Mouse (Mus musculus) cerebellum, adult 11 months (tissue): ENCODE results near the gene Nup210l.
"Not testable (repeated sequence)": the region's sequence is repeated elsewhere in the genome, so short reads cannot be mapped to it uniquely, and the experiment has no call there.

Experiments used
- DNase-seq: peaks from one replicate; pipeline ENCODE4 v3.0.0; 2022

Gene Nup210l

DNA sequence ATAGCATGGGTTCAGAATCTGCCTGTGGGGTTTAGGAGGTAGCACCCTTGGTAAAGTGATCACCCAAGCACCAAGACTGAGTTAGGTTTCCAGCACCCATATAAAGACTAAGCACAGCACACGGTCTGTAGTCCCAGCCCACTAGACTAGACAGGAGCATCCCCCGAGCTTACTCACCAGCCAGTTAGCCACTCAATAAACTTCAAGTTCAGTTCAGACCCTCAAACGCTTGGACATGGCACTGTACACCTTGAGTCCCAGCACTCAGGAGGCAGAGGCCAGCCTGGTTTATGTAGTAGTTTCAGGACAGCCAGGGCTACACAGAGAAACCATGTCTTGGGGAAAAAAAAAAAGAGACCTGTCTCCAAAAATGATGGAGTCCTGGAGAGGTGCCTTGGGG, 2.9 kb upstream of the Nup210l start:
- DNase-seq, result no peak

DNA sequence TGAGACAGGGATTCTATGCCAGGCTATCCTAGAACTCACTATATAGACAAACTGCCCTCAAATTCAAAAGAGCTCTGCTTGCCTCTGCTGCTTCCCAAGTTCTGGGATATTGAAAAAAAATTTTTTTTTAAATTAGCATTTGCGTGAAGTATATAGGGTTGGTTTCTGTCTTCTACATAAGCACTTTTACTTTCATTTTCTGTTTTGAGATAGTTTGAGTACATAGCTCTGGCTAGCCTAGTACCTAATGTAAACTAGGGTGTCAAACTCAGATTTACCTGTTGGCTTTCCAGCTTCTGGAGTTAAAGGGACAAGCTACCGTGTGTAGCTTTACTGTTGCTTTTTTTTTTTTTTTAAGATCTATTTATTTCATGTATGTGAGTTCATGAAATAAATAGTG, 2.3 kb upstream of the Nup210l start:
- DNase-seq, result no peak

- DNase-seq, result no peak
These were observed 1.7 kb upstream of the Nup210l start for GRCm38 (mm10) chr3:90102239-90102638.

DNA sequence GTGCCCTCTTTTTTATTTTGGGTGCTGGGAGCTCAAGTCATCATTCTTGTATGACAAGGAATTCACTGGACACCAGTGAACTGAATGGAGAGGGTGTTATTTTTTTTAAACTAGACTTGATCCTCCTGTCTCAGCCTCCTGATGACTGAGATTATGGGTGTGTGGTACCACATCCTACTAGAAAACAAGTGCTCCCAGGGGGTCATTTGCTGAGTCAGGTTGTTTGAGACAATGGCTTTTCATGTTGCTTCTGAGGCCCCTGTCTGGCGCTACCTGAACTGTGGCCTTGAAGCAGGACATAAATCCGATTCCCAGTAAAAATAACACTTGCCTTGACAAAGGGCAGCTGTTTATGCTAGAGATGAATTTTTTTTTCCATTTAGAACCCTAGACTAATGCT, 756 bp upstream of the Nup210l start:
- DNase-seq, result no peak

DNA sequence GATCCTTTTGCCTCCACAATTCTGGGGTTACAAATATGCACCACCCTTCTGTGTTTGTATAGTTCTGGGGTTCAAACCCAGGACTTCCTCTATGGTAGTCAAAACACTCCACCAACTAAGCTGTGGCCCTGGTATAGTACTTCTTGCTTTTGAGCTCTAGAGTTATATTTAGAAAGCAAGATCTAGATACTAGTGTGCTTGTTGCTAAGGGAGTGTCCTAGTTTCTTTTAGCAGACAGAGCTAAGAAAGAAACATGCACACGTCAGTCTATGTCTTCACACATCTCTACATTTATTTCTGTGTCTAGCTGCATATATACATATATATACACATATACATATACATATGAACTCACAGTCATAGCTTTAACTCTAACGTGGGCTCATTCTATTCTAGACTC, 7.8 kb downstream of the Nup210l start:
- no peak for DNase-seq

DNA sequence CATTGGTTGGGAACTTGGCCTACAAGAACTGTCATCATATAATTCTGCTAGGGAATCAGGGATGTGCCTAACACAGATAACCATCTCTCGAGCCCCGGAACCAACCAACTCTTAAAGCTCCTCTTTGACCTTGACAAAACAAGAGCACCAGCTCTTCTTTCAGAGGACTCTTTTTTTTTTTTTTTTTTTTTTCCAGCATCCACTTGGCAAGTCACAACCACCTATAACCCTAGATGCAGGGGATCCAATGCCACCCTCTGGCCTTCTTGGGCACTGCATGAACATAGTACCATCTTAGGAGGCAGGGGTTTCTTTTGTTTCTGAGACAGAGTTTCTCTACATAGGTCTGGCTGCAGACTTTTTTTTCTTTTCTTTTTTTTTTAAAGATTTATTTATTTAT, 10.4 kb downstream of the Nup210l start:
- no peak for DNase-seq

- DNase-seq, result no peak
These were observed 11.6 kb downstream of the Nup210l start for GRCm38 (mm10) chr3:90115526-90115925.

DNA sequence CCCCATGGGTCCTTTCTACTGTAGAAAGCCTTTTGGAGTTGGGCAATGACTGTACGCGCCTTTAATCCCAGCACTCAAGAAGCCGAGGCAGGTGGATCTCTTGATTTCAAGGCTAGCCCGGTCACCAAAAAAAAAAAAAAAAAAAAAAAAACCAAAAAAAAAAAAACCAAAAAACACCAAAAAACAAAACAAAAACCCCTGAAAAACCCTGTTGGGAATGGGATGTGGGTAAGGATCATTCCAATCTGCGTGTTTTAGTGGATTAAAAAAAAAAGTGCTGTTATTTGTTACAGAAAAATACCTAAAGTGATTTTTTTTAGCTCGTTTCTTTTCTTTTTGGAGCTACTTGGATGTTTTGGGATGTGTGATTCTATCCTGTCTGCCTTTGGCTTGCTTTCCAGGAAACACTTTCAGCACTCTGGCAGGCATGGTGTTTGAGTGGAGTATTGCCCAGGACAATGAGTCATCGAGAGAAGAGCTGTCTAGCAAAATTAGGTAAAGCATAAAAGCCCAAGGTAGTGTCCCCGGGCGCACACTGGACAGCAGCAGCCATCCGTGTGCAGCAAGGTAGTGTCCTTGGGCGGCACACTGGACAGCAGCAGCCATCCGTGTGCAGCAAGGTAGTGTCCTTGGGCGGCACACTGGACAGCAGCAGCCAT, 14.3 kb downstream of the Nup210l start:
- peak; percentile 4 for DNase-seq

GRCm38 (mm10) chr3:90122036-90122435, 18.1 kb downstream of the Nup210l start:
- not testable (repeated sequence) for DNase-seq

DNA sequence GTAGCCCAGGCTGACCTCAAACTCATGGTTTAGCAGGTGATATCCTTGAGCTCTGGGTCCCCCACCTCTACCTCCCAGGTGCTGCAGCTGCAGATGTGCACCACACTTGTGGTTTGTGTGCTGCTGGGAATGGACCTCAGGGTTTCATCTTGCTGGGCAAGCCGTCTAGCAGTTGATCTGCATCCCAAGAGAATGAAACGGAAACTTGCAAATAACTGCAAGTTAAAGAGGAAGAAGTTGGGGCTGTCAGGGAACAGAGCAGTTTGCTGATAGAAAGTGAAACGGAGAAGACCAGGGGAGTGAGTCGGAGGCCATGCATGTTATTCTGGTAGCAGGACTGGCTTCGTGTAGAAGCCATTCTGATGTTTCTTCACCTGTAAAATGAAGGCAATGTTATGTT, 21.8 kb downstream of the Nup210l start:
- no peak for DNase-seq

- no peak for DNase-seq
These were observed 23.9 kb downstream of the Nup210l start for GRCm38 (mm10) chr3:90127881-90128280.

GRCm38 (mm10) chr3:90132745-90133144, 28.8 kb downstream of the Nup210l start:
- DNase-seq, result no peak

DNA sequence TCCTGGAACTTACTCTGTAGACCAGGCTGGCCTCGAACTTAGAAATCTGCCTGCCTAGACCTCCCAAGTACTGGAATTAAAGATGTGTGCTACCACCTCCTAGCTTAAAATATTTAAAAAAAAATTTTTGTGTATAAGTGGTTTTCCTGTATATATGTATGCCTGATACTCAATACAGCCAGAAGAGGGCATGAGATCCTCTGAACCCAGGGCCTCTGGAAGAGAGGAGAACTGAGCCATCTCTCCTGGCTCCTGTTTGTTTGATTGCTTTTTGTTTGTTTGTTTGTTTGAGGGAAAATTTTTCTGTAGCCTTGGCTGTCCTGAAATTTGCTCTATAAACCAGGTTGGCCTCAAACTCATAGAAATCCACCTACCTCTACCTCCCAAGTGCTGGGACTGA, 29.4 kb downstream of the Nup210l start:
- no peak for DNase-seq

- DNase-seq, result no peak
These were observed 30.6 kb downstream of the Nup210l start for GRCm38 (mm10) chr3:90134483-90134882.

GRCm38 (mm10) chr3:90134993-90135392, 31.1 kb downstream of the Nup210l start:
- no peak for DNase-seq

DNA sequence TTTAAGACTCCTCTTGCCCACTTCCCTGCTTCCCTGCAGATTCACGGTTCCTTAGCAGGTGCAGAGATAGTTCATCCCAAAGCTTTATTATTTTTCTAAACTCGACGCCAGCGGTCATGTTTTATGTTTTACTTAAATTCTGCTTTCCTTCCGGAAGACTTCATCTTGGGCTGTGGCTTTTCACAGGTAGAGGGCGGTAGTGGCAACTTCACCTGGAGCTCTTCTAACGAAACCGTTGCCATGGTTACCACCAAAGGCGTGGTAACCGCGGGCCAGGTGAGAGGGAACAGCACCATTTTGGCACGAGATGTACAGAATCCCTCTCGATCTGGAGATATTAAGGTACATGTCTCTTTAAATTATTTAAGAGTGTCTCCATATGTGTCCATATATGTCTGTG, 32.7 kb downstream of the Nup210l start:
- DNase-seq, result no peak

GRCm38 (mm10) chr3:90137606-90138005, 33.7 kb downstream of the Nup210l start:
- DNase-seq, result no peak

- no peak for DNase-seq
These were observed 36.0 kb downstream of the Nup210l start for GRCm38 (mm10) chr3:90139962-90140361.

DNA sequence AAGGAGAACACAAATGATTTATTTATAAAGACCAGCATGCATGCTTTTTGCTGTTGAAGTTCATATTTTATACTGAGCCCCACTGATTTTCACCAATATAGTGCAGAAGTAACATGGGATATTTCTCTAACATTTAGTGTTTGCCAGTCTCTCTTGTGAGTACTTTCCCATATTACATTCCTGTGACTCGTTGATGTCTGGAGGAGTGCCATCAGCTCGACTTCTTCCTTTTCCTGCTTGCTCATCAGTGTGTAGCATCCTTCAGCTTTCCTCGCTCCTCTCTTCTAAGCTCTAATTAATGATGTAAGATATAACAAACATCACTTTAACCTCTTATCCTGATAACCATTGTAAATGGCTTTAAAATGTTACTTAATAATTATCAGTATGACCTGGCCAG, 41.5 kb downstream of the Nup210l start:
- DNase-seq, result no peak

GRCm38 (mm10) chr3:90146651-90147050, 42.7 kb downstream of the Nup210l start:
- DNase-seq, result no peak

- no peak for DNase-seq
These were observed 47.3 kb downstream of the Nup210l start for GRCm38 (mm10) chr3:90151086-90151740.

DNA sequence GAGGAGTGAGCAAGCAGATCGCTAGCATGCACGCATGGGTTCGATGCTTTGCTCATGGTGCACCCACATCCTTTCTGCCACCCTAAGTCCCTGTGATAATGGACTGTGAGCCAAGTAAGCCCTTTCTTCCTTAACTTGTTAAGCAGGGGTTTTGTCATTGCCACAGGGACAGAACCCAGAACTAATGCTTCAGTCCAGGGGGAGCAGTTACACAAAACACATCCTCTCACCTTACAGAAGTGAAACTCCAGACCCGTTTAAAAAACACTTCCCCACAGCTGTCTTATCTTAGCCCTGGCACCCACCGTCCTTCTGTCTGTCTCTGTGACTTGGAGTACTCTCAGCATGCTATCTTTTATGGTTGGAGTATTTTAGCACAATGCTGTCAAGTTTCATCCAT, 52.1 kb downstream of the Nup210l start:
- no peak for DNase-seq

DNA sequence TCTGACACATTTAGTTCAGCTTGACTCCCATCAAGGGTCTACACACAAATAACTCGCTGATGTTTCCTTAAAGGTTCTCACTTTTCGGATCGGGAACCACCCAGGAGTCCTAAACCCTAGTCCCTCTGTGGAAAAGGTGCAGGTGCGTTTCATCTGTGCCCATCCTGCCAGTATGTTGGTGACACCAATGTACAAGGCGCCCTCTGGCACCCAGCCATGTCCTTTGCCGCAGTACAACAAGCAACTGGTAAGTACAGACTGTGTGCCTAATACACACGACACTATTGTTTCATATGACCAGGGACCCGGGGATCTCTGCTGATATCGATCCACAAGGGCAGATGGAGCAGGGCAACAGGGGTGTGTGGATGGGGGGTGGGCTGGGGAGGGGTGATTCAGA, 55.8 kb downstream of the Nup210l start:
- DNase-seq, result no peak

- DNase-seq, result no peak
These were observed 57.6 kb downstream of the Nup210l start for GRCm38 (mm10) chr3:90161541-90161940.

GRCm38 (mm10) chr3:90179566-90179965, 75.6 kb downstream of the Nup210l start:
- DNase-seq, result no peak
